Comparison of ENCODE assay signal across 7 mouse cellular contexts in genomic region chr6:93757353-93758087, GRCm38 (mm10).
DNase-seq lines count a peak whose midpoint lies in the region; ATAC-seq and TF ChIP-seq lines count a peak whose summit lies in the region.

No protein-coding gene starts in this region.

- no peaks in the 10 kb centered on the region for H3K9me3 ChIP-seq in embryonic facial prominence, embryonic 15.5 days (replicated peaks)
- no peaks in the 10 kb centered on the region for H3K9me3 ChIP-seq in heart, embryonic 10.5 days
- H3K9me3 ChIP-seq in kidney, embryonic 14.5 days (ENCODE audit: control insufficient read depth, low read length): no peaks in the 10 kb centered on the region
- H3K9me3 ChIP-seq in limb, embryonic 12.5 days: no peaks in the 10 kb centered on the region
- no peaks in the 10 kb centered on the region for H3K9me3 ChIP-seq in midbrain, embryonic 14.5 days (ENCODE audit: control insufficient read depth, low read length)
- H3K9me3 ChIP-seq in stomach, postnatal 0 days (ENCODE audit: control insufficient read depth, low read length): no peaks in the 10 kb centered on the region

- H3K4me1 ChIP-seq in embryonic facial prominence, embryonic 15.5 days: peaks cover 9% of the 10 kb centered on the region; the same call in 1 of the 2 replicates
- H3K4me1 ChIP-seq in heart, embryonic 10.5 days: peaks cover 9% of the 10 kb centered on the region; the same call in 1 of the 2 replicates
- no peaks in the 10 kb centered on the region for H3K4me1 ChIP-seq in kidney, embryonic 14.5 days (ENCODE audit: control insufficient read depth, insufficient read depth, low read length)
- H3K4me1 ChIP-seq in limb, embryonic 12.5 days (replicated peaks): 0 out of 2 replicates have a peak, but pooled peaks cover 7% of the 10 kb centered on the region
- peaks cover 4% of the 10 kb centered on the region; the same call in 1 of the 2 replicates for H3K4me1 ChIP-seq in midbrain, embryonic 14.5 days (ENCODE audit: control insufficient read depth, insufficient read depth, low read length)
- no peaks in the 10 kb centered on the region for H3K4me1 ChIP-seq in stomach, postnatal 0 days (replicated peaks; ENCODE audit: control insufficient read depth, insufficient read depth)

- no peaks in the 10 kb centered on the region for H3K27me3 ChIP-seq in embryonic facial prominence, embryonic 15.5 days
- H3K27me3 ChIP-seq in heart, embryonic 10.5 days (ENCODE audit: insufficient read depth, poor library complexity, severe bottlenecking): no peaks in the 10 kb centered on the region
- no peaks in the 10 kb centered on the region for H3K27me3 ChIP-seq in kidney, embryonic 14.5 days (ENCODE audit: control insufficient read depth, insufficient read depth, low read length)
- H3K27me3 ChIP-seq in limb, embryonic 12.5 days: no peaks in the 10 kb centered on the region
- H3K27me3 ChIP-seq in midbrain, embryonic 14.5 days (ENCODE audit: control insufficient read depth, insufficient read depth, low read length): no peaks in the 10 kb centered on the region
- H3K27me3 ChIP-seq in stomach, postnatal 0 days (ENCODE audit: control insufficient read depth, insufficient read depth, low read length): no peaks in the 10 kb centered on the region

- H3K4me2 ChIP-seq in embryonic facial prominence, embryonic 15.5 days (replicated peaks): peak overlapping the region; percentile 19
- H3K4me2 ChIP-seq in kidney, embryonic 14.5 days (replicated peaks; ENCODE audit: low read depth, low read length): no peak overlapping the region
- H3K4me2 ChIP-seq in limb, embryonic 12.5 days: no peak overlapping the region
- H3K4me2 ChIP-seq in midbrain, embryonic 14.5 days (ENCODE audit: low read length): no peak overlapping the region
- H3K4me2 ChIP-seq in stomach, postnatal 0 days (replicated peaks; ENCODE audit: low read depth): no peak overlapping the region

- 13% methylated on average over 11 of the region's 11 CpGs for WGBS in embryonic facial prominence, embryonic 15.5 days
- 34% methylated on average over 11 of the region's 11 CpGs for WGBS in heart, embryonic 10.5 days
- WGBS in kidney, embryonic 14.5 days: 34% methylated on average over 11 of the region's 11 CpGs
- 30% methylated on average over 11 of the region's 11 CpGs for WGBS in limb, embryonic 12.5 days
- WGBS in midbrain, embryonic 14.5 days: 30% methylated on average over 11 of the region's 11 CpGs
- 24% methylated on average over 11 of the region's 11 CpGs for WGBS in stomach, postnatal 0 days

- peak; percentile 93 for ATAC-seq in embryonic facial prominence, embryonic 15.5 days (ENCODE audit: insufficient number of reproducible peaks, low FRiP score, low TSS enrichment, low read depth)
- ATAC-seq in kidney, embryonic 14.5 days (ENCODE audit: low FRiP score, low TSS enrichment): peak; percentile 93
- peak; percentile 90 for ATAC-seq in limb, embryonic 12.5 days (ENCODE audit: insufficient number of reproducible peaks, insufficient read depth, low FRiP score, low TSS enrichment, low read depth)
- peak; percentile 78 for ATAC-seq in midbrain, embryonic 14.5 days (ENCODE audit: low FRiP score, low TSS enrichment)
- ATAC-seq in stomach, postnatal 0 days (ENCODE audit: low FRiP score, low TSS enrichment): peak; percentile 91

- TF ChIP-seq EP300 in stomach, postnatal 0 days (optimal IDR thresholded peaks at IDR 0.05): no peak

- H3K27ac ChIP-seq in embryonic facial prominence, embryonic 15.5 days (replicated peaks): peak overlapping the region; percentile 65
- peak overlapping the region; percentile 30; the same call in 1 of the 2 replicates for H3K27ac ChIP-seq in heart, embryonic 10.5 days
- H3K27ac ChIP-seq in kidney, embryonic 14.5 days (ENCODE audit: low read depth, low read length): peak overlapping the region; percentile 0; the same call in 1 of the 2 replicates
- peak overlapping the region; percentile 31; the same call in 1 of the 2 replicates for H3K27ac ChIP-seq in limb, embryonic 12.5 days
- H3K27ac ChIP-seq in midbrain, embryonic 14.5 days (replicated peaks; ENCODE audit: low read depth, low read length): peak overlapping the region; percentile 73
- H3K27ac ChIP-seq in stomach, postnatal 0 days (replicated peaks): peak overlapping the region; percentile 56

- H3K9ac ChIP-seq in embryonic facial prominence, embryonic 15.5 days: no peak overlapping the region
- H3K9ac ChIP-seq in kidney, embryonic 14.5 days (ENCODE audit: low read depth, low read length): no peak overlapping the region
- no peak overlapping the region for H3K9ac ChIP-seq in limb, embryonic 12.5 days (replicated peaks)
- no peak overlapping the region; the same call in 1 of the 2 replicates for H3K9ac ChIP-seq in midbrain, embryonic 14.5 days (replicated peaks; ENCODE audit: low read length)
- no peak overlapping the region for H3K9ac ChIP-seq in stomach, postnatal 0 days (ENCODE audit: low read length)

- peak; percentile 66 for DNase-seq in brain, embryonic 18.5 days (ENCODE audit: low read depth, low spot score)
- peak; percentile 92 for DNase-seq in heart, embryonic 10.5 days (ENCODE audit: low spot score)
- peak; percentile 91 for DNase-seq in midbrain, embryonic 14.5 days
- DNase-seq in stomach, postnatal 0 days (ENCODE audit: low spot score): peak; percentile 79

- H3K36me3 ChIP-seq in embryonic facial prominence, embryonic 15.5 days: no peaks in the 10 kb centered on the region
- H3K36me3 ChIP-seq in heart, embryonic 10.5 days: peaks cover 8% of the 10 kb centered on the region
- H3K36me3 ChIP-seq in kidney, embryonic 14.5 days (ENCODE audit: control insufficient read depth, insufficient read depth, low read length): no peaks in the 10 kb centered on the region
- H3K36me3 ChIP-seq in limb, embryonic 12.5 days: no peaks in the 10 kb centered on the region
- H3K36me3 ChIP-seq in midbrain, embryonic 14.5 days (ENCODE audit: control insufficient read depth, insufficient read depth, low read length): peaks cover 38% of the 10 kb centered on the region
- H3K36me3 ChIP-seq in stomach, postnatal 0 days (ENCODE audit: control insufficient read depth, insufficient read depth, low read length): no peaks in the 10 kb centered on the region

- no peak overlapping the region for H3K4me3 ChIP-seq in embryonic facial prominence, embryonic 15.5 days (replicated peaks)
- H3K4me3 ChIP-seq in heart, embryonic 10.5 days: no peak overlapping the region
- no peak overlapping the region for H3K4me3 ChIP-seq in kidney, embryonic 14.5 days (ENCODE audit: low read length)
- H3K4me3 ChIP-seq in limb, embryonic 12.5 days (replicated peaks): no peak overlapping the region
- no peak overlapping the region for H3K4me3 ChIP-seq in midbrain, embryonic 14.5 days (replicated peaks; ENCODE audit: low read depth, low read length)
- no peak overlapping the region for H3K4me3 ChIP-seq in stomach, postnatal 0 days (ENCODE audit: low read depth, low read length)

- TF ChIP-seq CTCF in stomach, postnatal 0 days (IDR thresholded peaks at IDR 0.05; ENCODE audit: low read depth): peak; percentile 92

Comparison
In these comparisons a context has a peak if more than half of its experiments do, and no peak if none do; other contexts are left out.
1. H3K27ac ChIP-seq: peak in every context shown above with its lines; median percentile 73 in midbrain, embryonic 14.5 days; 65 in embryonic facial prominence, embryonic 15.5 days; 56 in stomach, postnatal 0 days; 31 in limb, embryonic 12.5 days; 30 in heart, embryonic 10.5 days; 0 in kidney, embryonic 14.5 days.